Mouse (Mus musculus) layer of hippocampus, postnatal 10 days (tissue): Measurements from ENCODE around the gene Cdh22. TPM values are rescaled to one million over a fixed set of nuclear protein-coding genes. Genes with fewer than 3 reads are reported as not detected.
A peak's percentile ranks its signal among the peaks of the same experiment; 100 is the strongest.

Source experiments
- DNase-seq, 2 experiments: peaks; one replicate each; pipeline ENCODE4 v3.0.0; 2021; ENCODE audit warnings: low spot score in 2 of 2
- total RNA-seq, 2 experiments: library from RNA; stranded (reverse); gene quantifications; 2 replicates each; pipeline ENCODE4 v1.2.3; 2021

Gene Cdh22
- total RNA-seq, 2 experiments from 2014 or later: 13.5 to 15.8 TPM

GRCm38 (mm10) chr2:165092393-165092792, 142.3 kb downstream of the Cdh22 start:
- no peak for DNase-seq

- DNase-seq: no peak
Measured at GRCm38 (mm10) chr2:165091433-165091965, 143.2 kb downstream of the Cdh22 start.

- DNase-seq: no peak
Measured at GRCm38 (mm10) chr2:165090650-165091049, 144.0 kb downstream of the Cdh22 start, which contains the start of gene 1700025C18Rik. TSS of gene 1700025C18Rik (minus strand) at chr2:165090750.

GRCm38 (mm10) chr2:165089470-165089869, 145.2 kb downstream of the Cdh22 start:
- DNase-seq: no peak

GRCm38 (mm10) chr2:165086634-165087033, 148.0 kb downstream of the Cdh22 start:
- DNase-seq: peak in 1 of 2 experiments; percentile 34

- DNase-seq: no peak
Measured at GRCm38 (mm10) chr2:165081257-165081656, 153.4 kb downstream of the Cdh22 start.

- no peak for DNase-seq
Measured at GRCm38 (mm10) chr2:165080657-165081056, 154.0 kb downstream of the Cdh22 start.

- DNase-seq: peak in 1 of 2 experiments; percentile 46
Measured at GRCm38 (mm10) chr2:165078605-165079004, 156.0 kb downstream of the Cdh22 start.

- DNase-seq: no peak
Measured at GRCm38 (mm10) chr2:165078045-165078444, 156.6 kb downstream of the Cdh22 start.

- peak in 1 of 2 experiments; percentile 46 for DNase-seq
Measured at GRCm38 (mm10) chr2:165077055-165077454, 157.6 kb downstream of the Cdh22 start.

- DNase-seq: peak; percentile 88 to 91
Measured at GRCm38 (mm10) chr2:165074937-165075336, 159.7 kb downstream of the Cdh22 start.

- peak; percentile 39 to 47 for DNase-seq
Measured at GRCm38 (mm10) chr2:165074081-165074884, 160.4 kb downstream of the Cdh22 start.

GRCm38 (mm10) chr2:165073381-165073781, 161.3 kb downstream of the Cdh22 start:
- peak; percentile 45 to 50 for DNase-seq

GRCm38 (mm10) chr2:165070096-165070816, 164.4 kb downstream of the Cdh22 start:
- DNase-seq: peak; percentile 82 to 84

- DNase-seq: no peak
Measured at GRCm38 (mm10) chr2:165068806-165069205, 165.8 kb downstream of the Cdh22 start.

GRCm38 (mm10) chr2:165064489-165064888, 170.2 kb downstream of the Cdh22 start:
- DNase-seq: no peak

- no peak for DNase-seq
Measured at GRCm38 (mm10) chr2:165061638-165062433, 172.8 kb downstream of the Cdh22 start.
